22 mouse cellular contexts compared by ENCODE assay signal in genomic region chr2:104468419-104468818, GRCm38 (mm10). TPM values are rescaled to one million over a fixed set of nuclear protein-coding genes. Genes with fewer than 3 reads are reported as not detected.
DNase-seq lines count a peak whose midpoint lies in the region; ATAC-seq lines count a peak whose summit lies in the region.
"Had no signal": no experiment of that assay in that cellular context is flagged by ENCODE, and none has a peak within 500 bp of the region (broad histone marks: within the 10 kb centered on the region; RNA-seq: fewer than 3 reads in every experiment).

No protein-coding gene starts in this region.

- WGBS in embryonic facial prominence, embryonic 14.5 days, result 61% methylated on average over 5 of the region's 5 CpGs
- 85% methylated on average over 5 of the region's 5 CpGs for WGBS in embryonic facial prominence, embryonic 10.5 days
- 62% methylated on average over 5 of the region's 5 CpGs for WGBS in heart, embryonic 10.5 days
- WGBS in heart, embryonic 16.5 days, result 31% methylated on average over 5 of the region's 5 CpGs

- no peak overlapping the region for H3K9ac ChIP-seq in embryonic facial prominence, embryonic 14.5 days (ENCODE audit: low read depth, low read length)
- H3K9ac ChIP-seq in heart, embryonic 16.5 days (ENCODE audit: low read length), result peak overlapping the region; percentile 50
- H3K9ac ChIP-seq: embryonic facial prominence, embryonic 12.5 days; hindbrain, embryonic 15.5 days; neural tube, embryonic 12.5 days had no signal

- no peak overlapping the region for H3K4me2 ChIP-seq in embryonic facial prominence, embryonic 14.5 days (ENCODE audit: low read depth, low read length)
- peak overlapping the region; percentile 36 for H3K4me2 ChIP-seq in heart, embryonic 16.5 days (ENCODE audit: low read depth, low read length)
- H3K4me2 ChIP-seq: embryonic facial prominence, embryonic 12.5 days; hindbrain, embryonic 15.5 days; neural tube, embryonic 12.5 days had no signal

- H3K27me3 ChIP-seq in embryonic facial prominence, embryonic 14.5 days (replicated peaks; ENCODE audit: control insufficient read depth, insufficient read depth, low read length), result no peaks in the 10 kb centered on the region
- H3K27me3 ChIP-seq in embryonic facial prominence, embryonic 10.5 days (replicated peaks; ENCODE audit: low read depth, poor library complexity, severe bottlenecking), result no peaks in the 10 kb centered on the region
- no peaks in the 10 kb centered on the region for H3K27me3 ChIP-seq in heart, embryonic 10.5 days (ENCODE audit: insufficient read depth, poor library complexity, severe bottlenecking)
- H3K27me3 ChIP-seq in heart, embryonic 16.5 days (ENCODE audit: control insufficient read depth, insufficient read depth, low read length), result no peaks in the 10 kb centered on the region
- H3K27me3 ChIP-seq: embryonic facial prominence, embryonic 12.5 days; hindbrain, embryonic 15.5 days; neural tube, embryonic 12.5 days had no signal

- peaks cover 3% of the 10 kb centered on the region; the same call in 1 of the 2 replicates for H3K4me1 ChIP-seq in embryonic facial prominence, embryonic 14.5 days (ENCODE audit: control insufficient read depth, insufficient read depth, low read length)
- H3K4me1 ChIP-seq in embryonic facial prominence, embryonic 10.5 days, result 0 out of 2 replicates have a peak, but pooled peaks cover 6% of the 10 kb centered on the region
- H3K4me1 ChIP-seq in heart, embryonic 10.5 days, result peaks cover 43% of the 10 kb centered on the region
- H3K4me1 ChIP-seq in heart, embryonic 16.5 days (ENCODE audit: control insufficient read depth, insufficient read depth, low read length), result peaks cover 35% of the 10 kb centered on the region
- H3K4me1 ChIP-seq: neural tube, embryonic 12.5 days had no signal

- H3K27ac ChIP-seq in embryonic facial prominence, embryonic 14.5 days (replicated peaks; ENCODE audit: low read depth, low read length), result no peak overlapping the region
- no peak overlapping the region for H3K27ac ChIP-seq in embryonic facial prominence, embryonic 10.5 days (replicated peaks)
- H3K27ac ChIP-seq in heart, embryonic 10.5 days, result peak overlapping the region; percentile 84
- peak overlapping the region; percentile 88 for H3K27ac ChIP-seq in heart, embryonic 16.5 days (ENCODE audit: low read length)
- H3K27ac ChIP-seq: embryonic facial prominence, embryonic 12.5 days; hindbrain, embryonic 15.5 days; neural tube, embryonic 12.5 days had no signal

- no peaks in the 10 kb centered on the region for H3K9me3 ChIP-seq in embryonic facial prominence, embryonic 14.5 days (ENCODE audit: control insufficient read depth, low read length)
- no peaks in the 10 kb centered on the region for H3K9me3 ChIP-seq in embryonic facial prominence, embryonic 10.5 days
- no peaks in the 10 kb centered on the region for H3K9me3 ChIP-seq in heart, embryonic 10.5 days
- no peaks in the 10 kb centered on the region for H3K9me3 ChIP-seq in heart, embryonic 16.5 days (replicated peaks; ENCODE audit: control insufficient read depth, low read length)
- H3K9me3 ChIP-seq: embryonic facial prominence, embryonic 12.5 days; hindbrain, embryonic 15.5 days; neural tube, embryonic 12.5 days had no signal

- DNase-seq in embryonic facial prominence, embryonic 14.5 days (ENCODE audit: low spot score), result peak; percentile 38
- no peak for DNase-seq in embryonic facial prominence, embryonic 10.5 days (ENCODE audit: low spot score)
- no peak for DNase-seq in heart, embryonic 10.5 days (ENCODE audit: low spot score)
- no peak for DNase-seq in heart, adult 8-10 months (ENCODE audit: low spot score)
- peak; percentile 79 for DNase-seq in brain, adult 2 months (ENCODE audit: low read depth, low spot score)
- no peak for DNase-seq in cerebellum, postnatal 25 days
- no peak for DNase-seq in adipocyte (ENCODE audit: low spot score)
- DNase-seq: adrenal gland, adult 2 months; cerebellum, adult 11-12 months; kidney, postnatal 10 days; liver; lung, adult 18-20 months; lung, postnatal 36 days; thymus, postnatal 4 days had no signal

- peaks cover 15% of the 10 kb centered on the region for H3K36me3 ChIP-seq in embryonic facial prominence, embryonic 14.5 days (ENCODE audit: control insufficient read depth, insufficient read depth, low read length)
- peaks cover 9% of the 10 kb centered on the region for H3K36me3 ChIP-seq in embryonic facial prominence, embryonic 10.5 days (replicated peaks)
- H3K36me3 ChIP-seq in heart, embryonic 10.5 days, result peaks cover 13% of the 10 kb centered on the region
- peaks cover 9% of the 10 kb centered on the region; the same call in 1 of the 2 replicates for H3K36me3 ChIP-seq in heart, embryonic 16.5 days (ENCODE audit: control insufficient read depth, insufficient read depth)
- H3K36me3 ChIP-seq: embryonic facial prominence, embryonic 12.5 days; hindbrain, embryonic 15.5 days; neural tube, embryonic 12.5 days had no signal

- H3K4me3 ChIP-seq in embryonic facial prominence, embryonic 14.5 days (ENCODE audit: low read depth, low read length), result no peak overlapping the region
- H3K4me3 ChIP-seq in embryonic facial prominence, embryonic 10.5 days, result no peak overlapping the region
- H3K4me3 ChIP-seq in heart, embryonic 10.5 days, result no peak overlapping the region
- H3K4me3 ChIP-seq in heart, embryonic 16.5 days (ENCODE audit: low read length), result 0 out of 2 replicates have a peak overlapping the region, but pooled peaks have one; percentile 6
- H3K4me3 ChIP-seq: embryonic facial prominence, embryonic 12.5 days; hindbrain, embryonic 15.5 days; neural tube, embryonic 12.5 days had no signal

- ATAC-seq in embryonic facial prominence, embryonic 14.5 days (ENCODE audit: low read depth), result no peak
- 0 out of 2 replicates have a peak, but pooled peaks have one; percentile 30 for ATAC-seq in heart, embryonic 16.5 days (replicated peaks; ENCODE audit: extremely low read depth, insufficient read depth, low FRiP score)
- ATAC-seq: forebrain, embryonic 16.5 days; intestine, postnatal 0 days had no signal

RNA-seq across cellular contexts. Expression of gene Hipk3, which starts 25.8 kb away (rescaled TPM):
- polyA plus RNA-seq in embryonic facial prominence, embryonic 14.5 days (2014; fragmentation: Nextera tagmentation; extraction: Ambion mirVana), result 29.7 and 33.1 TPM in 2 replicates
- polyA plus RNA-seq in embryonic facial prominence, embryonic 10.5 days (2016; fragmentation: Nextera tagmentation; extraction: Ambion mirVana), result 9.5 and 10.6 TPM in 2 replicates
- 34.2 and 48.1 TPM in 2 replicates for polyA plus RNA-seq in heart, embryonic 10.5 days (2016; fragmentation: Nextera tagmentation; extraction: Ambion mirVana)
- total RNA-seq in heart, adult 8-10 months (2022), result 100 to 1,000 TPM; 217 to 250 (median 233) TPM
- polyA plus RNA-seq in heart, embryonic 16.5 days (2015; fragmentation: Nextera tagmentation; extraction: Ambion mirVana), result 33.4 and 37.8 TPM in 2 replicates

RNA-seq across cellular contexts. Expression of gene D430041D05Rik, which starts 57.6 kb away (rescaled TPM):
- 0.84 and 1.0 TPM in 2 replicates for polyA plus RNA-seq in embryonic facial prominence, embryonic 14.5 days (2014; fragmentation: Nextera tagmentation; extraction: Ambion mirVana)
- 0.60 and 0.82 TPM in 2 replicates for polyA plus RNA-seq in embryonic facial prominence, embryonic 10.5 days (2016; fragmentation: Nextera tagmentation; extraction: Ambion mirVana)
- polyA plus RNA-seq in heart, embryonic 10.5 days (2016; fragmentation: Nextera tagmentation; extraction: Ambion mirVana), result 0.11 and 0.17 TPM in 2 replicates
- total RNA-seq in heart, adult 8-10 months (2022), result under 1 TPM; 0.03 to 0.06 (median 0.06) TPM
- polyA plus RNA-seq in heart, embryonic 16.5 days (2015; fragmentation: Nextera tagmentation; extraction: Ambion mirVana), result 0.15 and 0.20 TPM in 2 replicates
- total RNA-seq: granulocyte monocyte progenitor cell, adult 5-6 weeks; monocyte, adult 5-6 weeks had no signal

Comparison
In these comparisons a context has a peak if more than half of its experiments do, and no peak if none do; other contexts are left out.
1. DNase-seq: peak in embryonic facial prominence, embryonic 14.5 days (single experiment) and brain, adult 2 months (single experiment); none in embryonic facial prominence, embryonic 10.5 days (single experiment), heart, embryonic 10.5 days (single experiment), heart, adult 8-10 months (single experiment), cerebellum, postnatal 25 days (0 of 2) and adipocyte (single experiment).
2. H3K27ac ChIP-seq: peak in heart, embryonic 10.5 days (single experiment) and heart, embryonic 16.5 days (single experiment); none in embryonic facial prominence, embryonic 14.5 days (single experiment) and embryonic facial prominence, embryonic 10.5 days (single experiment).